Mouse (Mus musculus): ENCODE data around the gene Nxn. TPM values are rescaled to one million over a fixed set of nuclear protein-coding genes. Genes with fewer than 3 reads are reported as not detected.
A peak's percentile ranks its signal among the peaks of the same experiment; 100 is the strongest.

Gene Nxn
- total RNA-seq, 2 experiments from 2014 or later = 12.3 to 15.7 TPM

- intact Hi-C loops (cut with DNase I) = loop anchor here (5.0 to 10.0 kb wide), 3 partner anchors 228 to 640 kb away; partner anchors contain the start of genes Fam57a and Vps53
- no peak for DNase-seq
Measured at GRCm38 (mm10) chr11:76405113-76405512, 6.2 kb upstream of the Nxn start.

GRCm38 (mm10) chr11:76401398-76401797 is 2.5 kb upstream of the Nxn start:
- intact Hi-C loops (cut with DNase I) = loop anchor here (10.0 kb wide), 1 partner anchor 637 kb away; no protein-coding TSS in a partner anchor
- DNase-seq = no peak

- intact Hi-C loops (cut with DNase I) = loop anchor here (2.0 to 10.0 kb wide), 2 partner anchors 85 to 635 kb away; no protein-coding TSS in a partner anchor
- peak; percentile 37 to 41 for DNase-seq
Measured at GRCm38 (mm10) chr11:76399587-76400330, 819 bp upstream of the Nxn start.

- no peak for DNase-seq
- intact Hi-C loops (cut with DNase I) = loop anchor here (2.0 kb wide), 1 partner anchor 84 kb away; no protein-coding TSS in a partner anchor
Measured at GRCm38 (mm10) chr11:76398312-76398797, 585 bp downstream of the Nxn start.

GRCm38 (mm10) chr11:76397650-76398311 is 1.2 kb downstream of the Nxn start:
- intact Hi-C loops (cut with DNase I) = loop anchor here (2.0 kb wide), 2 partner anchors 15 to 83 kb away; no protein-coding TSS in a partner anchor

GRCm38 (mm10) chr11:76392996-76393395 is 5.9 kb downstream of the Nxn start:
- no peak for DNase-seq
- intact Hi-C loops (cut with DNase I) = no loop called here

More at GRCm38 (mm10) chr11:76397650-76398311, 1.2 kb downstream of the Nxn start:
- peak; percentile 35 to 42 for DNase-seq

GRCm38 (mm10) chr11:76392532-76392931 is 6.4 kb downstream of the Nxn start:
- no peak for DNase-seq
- intact Hi-C loops (cut with DNase I) = no loop called here

- no peak for DNase-seq
- intact Hi-C loops (cut with DNase I) = no loop called here
Measured at GRCm38 (mm10) chr11:76388711-76389110, 10.2 kb downstream of the Nxn start.

GRCm38 (mm10) chr11:76387097-76387496 is 11.8 kb downstream of the Nxn start:
- no peak for DNase-seq
- intact Hi-C loops (cut with DNase I) = no loop called here

GRCm38 (mm10) chr11:76385746-76386145 is 13.2 kb downstream of the Nxn start:
- DNase-seq = no peak
- intact Hi-C loops (cut with DNase I) = no loop called here

GRCm38 (mm10) chr11:76385017-76385416 is 13.9 kb downstream of the Nxn start:
- intact Hi-C loops (cut with DNase I) = no loop called here
- no peak for DNase-seq

- intact Hi-C loops (cut with DNase I) = no loop called here
- no peak for DNase-seq
Measured at GRCm38 (mm10) chr11:76384307-76384706, 14.6 kb downstream of the Nxn start.

GRCm38 (mm10) chr11:76382711-76383324 is 16.1 kb downstream of the Nxn start:
- no peak for DNase-seq
- intact Hi-C loops (cut with DNase I) = loop anchor here (2.0 kb wide), 1 partner anchor 14 kb away; no protein-coding TSS in a partner anchor

- intact Hi-C loops (cut with DNase I) = no loop called here
- DNase-seq = no peak
Measured at GRCm38 (mm10) chr11:76381201-76381885, 17.6 kb downstream of the Nxn start.

- intact Hi-C loops (cut with DNase I) = loop anchor here (5.0 kb wide), 1 partner anchor 53 kb away; no protein-coding TSS in a partner anchor
- peak; percentile 63 to 70 for DNase-seq
Measured at GRCm38 (mm10) chr11:76379921-76380544, 18.9 kb downstream of the Nxn start.

- intact Hi-C loops (cut with DNase I) = loop anchor here (5.0 kb wide), 1 partner anchor 49 kb away; no protein-coding TSS in a partner anchor
- no peak for DNase-seq
Measured at GRCm38 (mm10) chr11:76376425-76376824, 22.5 kb downstream of the Nxn start.

- intact Hi-C loops (cut with DNase I) = loop anchor here (5.0 kb wide), 1 partner anchor 47 kb away; no protein-coding TSS in a partner anchor
Measured at GRCm38 (mm10) chr11:76374491-76375185, 24.3 kb downstream of the Nxn start.

GRCm38 (mm10) chr11:76372534-76372933 is 26.4 kb downstream of the Nxn start:
- no peak for DNase-seq
- intact Hi-C loops (cut with DNase I) = no loop called here

More at GRCm38 (mm10) chr11:76374491-76375185, 24.3 kb downstream of the Nxn start:
- peak; percentile 61 to 64 for DNase-seq

GRCm38 (mm10) chr11:76372120-76372519 is 26.8 kb downstream of the Nxn start:
- intact Hi-C loops (cut with DNase I) = no loop called here
- DNase-seq = no peak
